Mouse (Mus musculus) forebrain, postnatal 0 days (tissue): ENCODE measurements at regions not wholly inside any gene's neighbourhood (a gene's known extent, or its start where the extent isn't known, plus 50 kb on each side); places are given as distances from the start of the nearest gene placed in this dataset.

Experiments
- ATAC-seq: fragments of 200-750 bp; cut with Nextera tagmentation; 2 replicates; pipeline ENCODE4 v1.8.0; 2017; ENCODE audit warnings: mild to moderate bottlenecking, moderate library complexity
- DNase-seq: peaks from one replicate; pipeline ENCODE4 v3.0.0-alpha.2; 2015
- H3K27ac ChIP-seq: fragments of 300-500 bp; sonication (generic); 2 replicates; pipeline ENCODE4 v1.5.1; 2014; ENCODE audit warnings: low read depth, mild to moderate bottlenecking, antibody characterized with exemption, low read length, moderate library complexity, mixed read lengths
- H3K27me3 ChIP-seq: fragments of 300-500 bp; sonication (generic); 2 replicates; pipeline ENCODE4 v1.6.1; 2014; ENCODE audit warnings: mild to moderate bottlenecking, low read length, mixed read lengths; ENCODE audit not compliant: insufficient read depth
- H3K36me3 ChIP-seq: fragments of 300-500 bp; sonication (generic); 2 replicates; pipeline ENCODE4 v1.6.1; 2014; ENCODE audit warnings: mild to moderate bottlenecking, moderate library complexity; ENCODE audit not compliant: insufficient read depth
- H3K4me1 ChIP-seq: fragments of 300-500 bp; sonication (generic); 2 replicates; pipeline ENCODE4 v1.6.1; 2014; ENCODE audit warnings: antibody characterized with exemption; ENCODE audit not compliant: insufficient read depth
- H3K4me2 ChIP-seq: fragments of 300-500 bp; sonication (generic); 2 replicates; pipeline ENCODE4 v1.6.1; 2014; ENCODE audit warnings: low read depth, mild to moderate bottlenecking, moderate library complexity
- H3K4me3 ChIP-seq: fragments of 300-500 bp; sonication (generic); 2 replicates; pipeline ENCODE4 v1.5.1; 2014; ENCODE audit warnings: low read depth, low read length, mixed read lengths
- H3K9ac ChIP-seq: fragments of 300-500 bp; sonication (generic); 2 replicates; pipeline ENCODE4 v1.6.1; 2014; ENCODE audit warnings: mild to moderate bottlenecking
- H3K9me3 ChIP-seq: fragments of 300-500 bp; sonication (generic); 2 replicates; pipeline ENCODE4 v1.6.1; 2016; ENCODE audit warnings: low read length
- CTCF ChIP-seq: sonication (generic); IDR thresholded peaks from 2 replicates; pipeline ENCODE4 v1.5.1; 2016; ENCODE audit warnings: antibody characterized with exemption, control low read depth, low read depth
- WGBS: fragments of 180-500 bp; shearing (Covaris S2); extraction: QIAGEN DNeasy Blood & Tissue Kit; methylation state at CpG from one replicate; pipeline ENCODE4 v1.1.7; 2014; 5-methylcytosine and 5-hydroxymethylcytosine counted together

GRCm38 (mm10) chr9:112361355-112361754 lies 125.6 kb upstream of the Arpp21 start:
- H3K27ac ChIP-seq: no peak overlapping the region
- TF ChIP-seq CTCF: no peak
- no peak overlapping the region for H3K4me2 ChIP-seq
- H3K4me3 ChIP-seq: no peak overlapping the region
- 65% methylated on average over 3 of the region's 3 CpGs for WGBS
- no peaks in the 10 kb centered on the region for H3K4me1 ChIP-seq
- no peak overlapping the region for H3K9ac ChIP-seq
- ATAC-seq: no peak
- no peaks in the 10 kb centered on the region for H3K36me3 ChIP-seq
- H3K27me3 ChIP-seq: no peaks in the 10 kb centered on the region
- peak; percentile 61 for DNase-seq
- H3K9me3 ChIP-seq: no peaks in the 10 kb centered on the region

GRCm38 (mm10) chr9:112358711-112359298 lies 123.1 kb upstream of the Arpp21 start:
- Histone ChIP-seq H3K9ac (no peak overlapping the region), H3K27me3 (no peaks in the 10 kb centered on the region), H3K36me3 (no peaks in the 10 kb centered on the region), H3K27ac (peak overlapping the region; percentile 64), H3K4me2 (no peak overlapping the region), H3K9me3 (no peaks in the 10 kb centered on the region), H3K4me1 (no peaks in the 10 kb centered on the region), H3K4me3 (no peak overlapping the region)
- 5% methylated on average over 5 of the region's 5 CpGs for WGBS
- DNase-seq: peak; percentile 46
- no peak for TF ChIP-seq CTCF
- peak; percentile 81; the same call in 1 of the 2 replicates for ATAC-seq

- Histone ChIP-seq H3K4me1 (no peaks in the 10 kb centered on the region), H3K4me2 (no peak overlapping the region), H3K9ac (no peak overlapping the region), H3K36me3 (no peaks in the 10 kb centered on the region), H3K27ac (no peak overlapping the region), H3K4me3 (no peak overlapping the region), H3K9me3 (no peaks in the 10 kb centered on the region), H3K27me3 (no peaks in the 10 kb centered on the region)
- ATAC-seq: no peak
- no peak for DNase-seq
- TF ChIP-seq CTCF: no peak
- 88% methylated on average over 3 of the region's 3 CpGs for WGBS
Measured at GRCm38 (mm10) chr9:112353196-112353595, 117.5 kb upstream of the Arpp21 start.

- no peak for DNase-seq
- H3K9me3 ChIP-seq: no peaks in the 10 kb centered on the region
- no peak for ATAC-seq
- TF ChIP-seq CTCF: no peak
- no peak overlapping the region for H3K4me2 ChIP-seq
- H3K27me3 ChIP-seq: no peaks in the 10 kb centered on the region
- no peak overlapping the region for H3K27ac ChIP-seq
- no peaks in the 10 kb centered on the region for H3K4me1 ChIP-seq
- no peaks in the 10 kb centered on the region for H3K36me3 ChIP-seq
- no peak overlapping the region for H3K9ac ChIP-seq
- no peak overlapping the region for H3K4me3 ChIP-seq
Measured at GRCm38 (mm10) chr9:112348942-112349341, 113.2 kb upstream of the Arpp21 start.

- Histone ChIP-seq H3K4me2 (no peak overlapping the region), H3K4me1 (no peaks in the 10 kb centered on the region), H3K9ac (no peak overlapping the region), H3K36me3 (no peaks in the 10 kb centered on the region), H3K27ac (no peak overlapping the region), H3K4me3 (no peak overlapping the region), H3K27me3 (no peaks in the 10 kb centered on the region), H3K9me3 (no peaks in the 10 kb centered on the region)
- WGBS: 64% methylated on average over 1 of the region's 1 CpGs
- DNase-seq (no peak), ATAC-seq (no peak)
- TF ChIP-seq CTCF: no peak
Measured at GRCm38 (mm10) chr9:112344792-112345191, 109.1 kb upstream of the Arpp21 start.

GRCm38 (mm10) chr9:112340363-112340762 lies 104.6 kb upstream of the Arpp21 start:
- H3K4me1 ChIP-seq: no peaks in the 10 kb centered on the region
- H3K36me3 ChIP-seq: no peaks in the 10 kb centered on the region
- DNase-seq (no peak), ATAC-seq (no peak)
- H3K27ac ChIP-seq: no peak overlapping the region
- H3K9me3 ChIP-seq: no peaks in the 10 kb centered on the region
- no peak overlapping the region for H3K4me2 ChIP-seq
- H3K9ac ChIP-seq: no peak overlapping the region
- no peak for TF ChIP-seq CTCF
- H3K27me3 ChIP-seq: no peaks in the 10 kb centered on the region
- no peak overlapping the region for H3K4me3 ChIP-seq
- 67% methylated on average over 2 of the region's 2 CpGs for WGBS

- ATAC-seq (no peak), DNase-seq (no peak)
- Histone ChIP-seq H3K27ac (no peak overlapping the region), H3K4me3 (no peak overlapping the region), H3K4me1 (no peaks in the 10 kb centered on the region), H3K9me3 (no peaks in the 10 kb centered on the region), H3K4me2 (no peak overlapping the region), H3K9ac (no peak overlapping the region), H3K36me3 (no peaks in the 10 kb centered on the region), H3K27me3 (no peaks in the 10 kb centered on the region)
- 66% methylated on average over 5 of the region's 5 CpGs for WGBS
- TF ChIP-seq CTCF: no peak
Measured at GRCm38 (mm10) chr9:112320016-112320415, 84.3 kb upstream of the Arpp21 start.
